ENCODE assay signal across 8 mouse cellular contexts in genomic region chr14:20081937-20082533, GRCm38 (mm10). TPM values are rescaled to one million over a fixed set of nuclear protein-coding genes. Genes with fewer than 3 reads are reported as not detected.
DNase-seq lines count a peak whose midpoint lies in the region; ATAC-seq and TF ChIP-seq lines count a peak whose summit lies in the region.

No protein-coding gene starts in this region.

- H3K4me1 ChIP-seq in cerebellum, adult 2 months (ENCODE audit: control insufficient read depth, insufficient read depth, low read length), result peaks cover 2% of the 10 kb centered on the region
- peaks cover 14% of the 10 kb centered on the region for H3K4me1 ChIP-seq in forebrain, embryonic 13.5 days
- peaks cover 37% of the 10 kb centered on the region for H3K4me1 ChIP-seq in liver, embryonic 15.5 days (replicated peaks)

- no peak overlapping the region for H3K27ac ChIP-seq in cerebellum, adult 2 months (ENCODE audit: insufficient read depth, low read length)
- peak overlapping the region; percentile 95 for H3K27ac ChIP-seq in forebrain, embryonic 13.5 days
- peak overlapping the region; percentile 90 for H3K27ac ChIP-seq in liver, embryonic 15.5 days (replicated peaks)

- no peaks in the 10 kb centered on the region for H3K9me3 ChIP-seq in forebrain, embryonic 13.5 days (replicated peaks)
- no peaks in the 10 kb centered on the region for H3K9me3 ChIP-seq in liver, embryonic 15.5 days (replicated peaks)

- TF ChIP-seq CTCF in cerebellum, adult 2 months (IDR thresholded peaks at IDR 0.05; ENCODE audit: borderline replicate concordance, insufficient read depth, low read depth, low read length), result no peak

- peak overlapping the region; percentile 91 for H3K4me3 ChIP-seq in cerebellum, adult 2 months (replicated peaks; ENCODE audit: insufficient read depth, low read depth, low read length)
- H3K4me3 ChIP-seq in forebrain, embryonic 13.5 days, result peak overlapping the region; percentile 59
- H3K4me3 ChIP-seq in liver, embryonic 15.5 days (replicated peaks), result peak overlapping the region; percentile 66

- 73% methylated on average over 5 of the region's 5 CpGs for WGBS in cerebellum, adult 2 months
- 78% methylated on average over 5 of the region's 5 CpGs for WGBS in forebrain, embryonic 13.5 days
- WGBS in liver, embryonic 15.5 days (ENCODE audit: insufficient replicate concordance), result 35% methylated on average over 5 of the region's 5 CpGs

- intact Hi-C loops in left cerebral cortex, postnatal 25 days (cut with DNase I), result no loop called here

- H3K36me3 ChIP-seq in forebrain, embryonic 13.5 days (ENCODE audit: poor library complexity, severe bottlenecking), result peaks cover 6% of the 10 kb centered on the region
- no peaks in the 10 kb centered on the region for H3K36me3 ChIP-seq in liver, embryonic 15.5 days (replicated peaks)

- DNase-seq in cerebellum, adult 2 months, result peak; percentile 10 to 16
- DNase-seq in cerebellum, postnatal 25 days, result no peak
- DNase-seq in 3T3-L1 (ENCODE audit: low read depth, low spot score), result peak; percentile 12
- DNase-seq in left cerebral cortex, postnatal 25 days (ENCODE audit: low spot score in 2 of 2), result no peak
- no peak for DNase-seq in layer of hippocampus, adult 18-20 months (ENCODE audit: low spot score in 2 of 2)

- no peak for TF ChIP-seq POLR2A in cerebellum, adult 2 months (IDR thresholded peaks at IDR 0.05; ENCODE audit: borderline replicate concordance, insufficient read depth, low read length)

- no peaks in the 10 kb centered on the region for H3K27me3 ChIP-seq in cerebellum, adult 2 months (ENCODE audit: control insufficient read depth, insufficient read depth, low read length)
- H3K27me3 ChIP-seq in forebrain, embryonic 13.5 days, result no peaks in the 10 kb centered on the region
- no peaks in the 10 kb centered on the region for H3K27me3 ChIP-seq in liver, embryonic 15.5 days

- peak overlapping the region; percentile 76 for H3K9ac ChIP-seq in forebrain, embryonic 13.5 days
- H3K9ac ChIP-seq in liver, embryonic 15.5 days, result no peak overlapping the region

- peak; percentile 1; the same call in 1 of the 2 replicates for ATAC-seq in forebrain, embryonic 13.5 days
- no peak for ATAC-seq in liver, embryonic 15.5 days (ENCODE audit: insufficient read depth)
- ATAC-seq in megakaryocyte progenitor cell, adult 5-6 weeks (replicated peaks; ENCODE audit: poor library complexity), result no peak

- peak overlapping the region; percentile 78 for H3K4me2 ChIP-seq in forebrain, embryonic 13.5 days
- H3K4me2 ChIP-seq in liver, embryonic 15.5 days, result peak overlapping the region; percentile 85

RNA-seq across cellular contexts. Expression of gene Saysd1, which starts 56.3 kb away (rescaled TPM):
- 7.5 and 7.8 TPM in 2 replicates for polyA plus RNA-seq in cerebellum, adult 2 months (2012; rRNA removed)
- 13.6 and 14.0 TPM in 2 replicates for polyA plus RNA-seq in forebrain, embryonic 13.5 days (2015; fragmentation: Nextera tagmentation; extraction: Ambion mirVana)
- polyA plus RNA-seq in liver, embryonic 15.5 days (2015; fragmentation: Nextera tagmentation; extraction: Ambion mirVana), result 3.8 and 4.1 TPM in 2 replicates
- 3.4 and 3.9 TPM in 2 replicates for total RNA-seq in megakaryocyte progenitor cell, adult 5-6 weeks (2015)
- total RNA-seq in megakaryocyte progenitor cell, adult 5-6 weeks (2017), result 0.62 and 1.4 TPM in 2 replicates
- 1 to 10 TPM; 4.3 to 4.7 TPM for total RNA-seq in left cerebral cortex, postnatal 25 days (2021)
- total RNA-seq in layer of hippocampus, adult 18-20 months (2021), result 1 to 10 TPM; 3.8 to 4.2 TPM

Comparison
In these comparisons a context has a peak if more than half of its experiments do, and no peak if none do; other contexts are left out.
1. DNase-seq: peak in cerebellum, adult 2 months (2 of 2) and 3T3-L1 (single experiment); none in cerebellum, postnatal 25 days (0 of 2), left cerebral cortex, postnatal 25 days (0 of 2) and layer of hippocampus, adult 18-20 months (0 of 2).
2. Peak in every context shown above with its lines, with median percentiles within 50 percentile points of each other: H3K4me3 ChIP-seq.